Mouse (Mus musculus) bone marrow, adult 2 months (tissue): ENCODE results near the gene Nip7. TPM values are rescaled to one million over a fixed set of nuclear protein-coding genes. Genes with fewer than 3 reads are reported as not detected.

Source experiments
- H3K27ac ChIP-seq: fragments of 200-500 bp; 2 replicates; pipeline ENCODE4 v1.5.1; 2012; ENCODE audit warnings: low read depth, mild to moderate bottlenecking, control low read depth, inconsistent platforms, low read length; ENCODE audit not compliant: control insufficient read depth, poor library complexity, insufficient read depth
- H3K4me1 ChIP-seq: fragments of 200-500 bp; 2 replicates; pipeline ENCODE4 v1.6.1; 2011; ENCODE audit warnings: low read length; ENCODE audit not compliant: control insufficient read depth, insufficient read depth
- H3K4me3 ChIP-seq: fragments of 200-500 bp; replicated peaks from 2 replicates; pipeline ENCODE3; 2011; ENCODE audit warnings: mild to moderate bottlenecking, low read depth, low read length, control low read depth; ENCODE audit not compliant: control insufficient read depth
- CTCF ChIP-seq: fragments of 200-500 bp; IDR thresholded peaks from 2 replicates; pipeline ENCODE4 v1.5.1; 2011; ENCODE audit warnings: low read length, control low read depth; ENCODE audit not compliant: control insufficient read depth, insufficient read depth
- POLR2A ChIP-seq: fragments of 200-500 bp; IDR thresholded peaks from 2 replicates; pipeline ENCODE4 v1.6.1; 2011; ENCODE audit warnings: low read depth, mild to moderate bottlenecking, control low read depth, low read length, borderline replicate concordance; ENCODE audit not compliant: control insufficient read depth
- WGBS: fragments of 180-500 bp; shearing (Covaris S2); methylation state at CpG from one replicate; pipeline ENCODE4 v1.1.7; 2018; 5-methylcytosine and 5-hydroxymethylcytosine counted together
- polyA plus RNA-seq: library from polyadenylated mRNA; stranded (reverse); fragments of >200 nt; gene quantifications from 2 replicates; pipeline ENCODE4 v1.2.4, GENCODE M21; 2011; ENCODE audit warnings: low replicate concordance; ENCODE audit not compliant: missing spikeins, insufficient read depth, insufficient read length

The Nip7 gene
- polyA plus RNA-seq: 23.1 and 59.8 TPM in 2 replicates

- TF ChIP-seq POLR2A: peak; percentile 83
- no peak for TF ChIP-seq CTCF
- under 1% methylated on average over 88 of the region's 88 CpGs for WGBS
These were observed at the start of gene Nip7, which contains the start of gene Cog8 for GRCm38 (mm10) chr8:107056076-107056972. Nip7 (plus strand) TSS chr8:107056877. Cog8 (minus strand) TSS chr8:107056689.

DNA sequence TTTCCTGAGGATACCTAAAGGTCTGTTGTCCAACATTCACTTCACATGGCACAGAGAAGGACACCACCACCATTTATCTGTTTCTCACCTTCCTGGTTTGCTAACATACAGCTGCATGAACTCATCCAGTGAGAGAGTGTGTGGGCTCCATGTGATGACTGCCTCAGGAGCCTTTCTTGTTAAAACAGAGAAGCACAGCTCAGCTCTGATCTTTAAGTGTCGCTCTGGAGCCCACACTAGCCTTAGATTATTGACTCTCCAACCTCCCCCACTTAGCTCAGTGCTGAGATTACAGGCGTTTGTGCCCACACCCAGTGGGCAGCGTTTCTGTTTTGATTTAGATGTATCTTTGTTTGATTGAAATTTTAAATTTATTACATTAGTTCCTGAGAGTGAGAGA lies 48.9 kb upstream of the Nip7 start:
- H3K4me1 ChIP-seq: no peaks in the 10 kb centered on the region
- 80% methylated on average over 3 of the region's 3 CpGs for WGBS
- H3K4me3 ChIP-seq: no peak overlapping the region
- TF ChIP-seq CTCF: no peak
- no peak overlapping the region for H3K27ac ChIP-seq

More at GRCm38 (mm10) chr8:107056076-107056972, at the start of gene Nip7, which contains the start of gene Cog8:
- H3K4me3 ChIP-seq: peak within 1 kb of the TSS; percentile 97
- H3K27ac ChIP-seq: peak within 1 kb of the TSS; percentile 93
- H3K4me1 ChIP-seq: peaks cover 1% of the 10 kb centered on the region; the same call in 1 of the 2 replicates

DNA sequence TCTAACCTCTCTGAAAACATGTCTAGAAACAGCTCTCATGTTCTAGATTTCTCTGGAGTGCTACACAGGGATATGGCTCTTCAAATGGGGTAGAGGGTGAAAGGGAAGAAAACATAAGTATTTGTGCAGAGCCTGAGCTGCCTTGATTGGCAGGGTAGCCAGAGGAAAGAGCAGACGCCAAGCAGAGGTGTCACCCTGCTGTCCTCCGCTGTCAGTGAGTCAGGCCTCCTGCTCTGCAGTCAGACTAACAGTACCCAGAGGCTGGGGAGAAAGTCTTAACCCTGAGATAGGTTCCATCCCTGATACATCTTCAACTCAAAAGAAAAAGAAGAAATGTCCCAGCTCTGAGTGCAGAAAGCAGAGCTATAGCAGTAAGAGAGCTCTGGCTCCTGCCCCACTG lies 44.0 kb upstream of the Nip7 start:
- TF ChIP-seq POLR2A (no peak), CTCF (no peak)
- WGBS: 79% methylated on average over 2 of the region's 2 CpGs
- Histone ChIP-seq H3K4me1 (no peaks in the 10 kb centered on the region), H3K4me3 (no peak overlapping the region), H3K27ac (no peak overlapping the region)

- Histone ChIP-seq H3K27ac (no peak overlapping the region), H3K4me3 (no peak overlapping the region), H3K4me1 (no peaks in the 10 kb centered on the region)
- WGBS: 88% methylated on average over 1 of the region's 1 CpGs
- TF ChIP-seq CTCF: no peak
- TF ChIP-seq POLR2A: no peak
These were observed 41.8 kb upstream of the Nip7 start for GRCm38 (mm10) chr8:107014915-107015314.

DNA sequence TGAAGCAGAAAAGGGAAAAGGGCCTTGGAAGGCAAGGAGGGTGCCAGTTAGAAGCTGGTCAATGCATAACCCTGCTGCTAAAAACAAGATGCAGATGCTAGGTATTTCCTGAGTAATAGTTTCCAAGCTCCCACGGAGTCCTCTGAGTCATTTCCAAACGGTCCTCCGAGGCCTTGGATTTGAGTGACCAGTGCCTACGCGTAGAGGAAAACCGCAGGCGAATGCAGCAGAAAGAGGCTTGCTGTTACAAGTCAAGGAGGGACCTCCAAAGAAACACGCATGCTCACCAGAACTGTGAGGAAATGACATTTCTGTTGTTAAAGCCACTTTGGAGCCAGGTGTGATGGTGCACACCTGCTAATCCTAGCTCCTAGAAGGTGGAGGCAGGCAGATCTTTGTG lies 33.2 kb upstream of the Nip7 start:
- no peak for TF ChIP-seq POLR2A
- TF ChIP-seq CTCF: no peak
- H3K4me3 ChIP-seq: no peak overlapping the region
- no peaks in the 10 kb centered on the region for H3K4me1 ChIP-seq
- H3K27ac ChIP-seq: no peak overlapping the region
- WGBS: 80% methylated on average over 8 of the region's 8 CpGs

- Histone ChIP-seq H3K4me3 (no peak overlapping the region), H3K4me1 (peaks cover 2% of the 10 kb centered on the region; the same call in 1 of the 2 replicates), H3K27ac (no peak overlapping the region)
- no peak for TF ChIP-seq POLR2A
- WGBS: 82% methylated on average over 3 of the region's 3 CpGs
These were observed 27.4 kb upstream of the Nip7 start for GRCm38 (mm10) chr8:107029310-107029709.

GRCm38 (mm10) chr8:107030058-107030457 lies 26.6 kb upstream of the Nip7 start:
- peaks cover 2% of the 10 kb centered on the region; the same call in 1 of the 2 replicates for H3K4me1 ChIP-seq
- no peak for TF ChIP-seq CTCF
- no peak for TF ChIP-seq POLR2A
- no peak overlapping the region for H3K27ac ChIP-seq
- H3K4me3 ChIP-seq: no peak overlapping the region
- 55% methylated on average over 5 of the region's 5 CpGs for WGBS

DNA sequence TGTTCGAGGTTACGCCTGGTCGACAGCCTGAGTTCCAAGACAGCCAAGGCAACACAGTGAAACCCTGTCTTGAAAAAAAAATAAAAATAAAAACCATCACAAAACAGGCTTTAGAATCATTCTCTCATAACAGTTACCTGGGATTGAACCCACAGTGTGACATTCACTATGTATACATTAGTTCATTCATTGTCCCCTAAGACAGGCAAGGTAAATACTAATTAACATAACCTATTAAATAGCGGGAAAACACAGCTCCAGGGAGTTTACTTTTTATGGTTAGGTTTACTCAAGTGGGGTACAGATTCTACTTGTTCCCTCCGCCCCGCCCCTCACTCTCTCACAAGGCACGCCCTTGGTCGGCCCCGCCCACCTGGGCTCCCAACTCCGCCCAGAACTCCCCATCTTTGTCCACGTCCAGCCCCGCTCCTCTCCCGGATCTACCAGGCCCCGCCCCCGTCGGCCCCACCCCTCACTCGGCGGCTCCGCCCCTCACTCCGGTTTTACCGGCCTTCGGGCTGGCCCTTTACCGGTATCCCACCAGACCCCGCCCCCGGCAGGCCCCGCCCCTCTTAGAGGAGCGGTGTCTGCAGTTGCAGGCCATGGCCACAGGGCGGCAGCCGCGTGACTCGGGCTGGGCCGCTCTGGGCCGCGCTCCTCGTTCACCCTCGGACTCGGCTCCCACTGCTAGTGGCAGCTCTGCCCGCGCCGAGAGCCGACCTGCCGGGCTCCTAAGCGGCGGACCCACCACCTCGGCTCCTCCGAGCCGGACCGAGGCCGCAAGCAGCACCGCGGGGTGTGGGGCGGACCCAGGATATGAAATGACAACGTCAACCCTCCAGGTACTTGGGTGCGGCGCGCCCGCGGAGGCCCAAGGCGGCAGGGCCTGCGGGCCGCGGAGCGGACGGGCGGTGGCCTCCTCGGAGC lies 25.8 kb upstream of the Nip7 start, which contains the start of gene Vps4a:
Vps4a (plus strand) TSS at position 573 of the 927 bp plus-strand sequence.
- TF ChIP-seq CTCF: peak; percentile 81
- peak; percentile 61; the same call in 1 of the 2 replicates for TF ChIP-seq POLR2A
- WGBS: 7% methylated on average over 66 of the region's 66 CpGs
- Histone ChIP-seq H3K27ac (peak within 1 kb of the TSS; percentile 87), H3K4me1 (peaks cover 2% of the 10 kb centered on the region; the same call in 1 of the 2 replicates), H3K4me3 (peak within 1 kb of the TSS; percentile 88)
